Mouse (Mus musculus): Measurements from ENCODE around the gene Fam72a. TPM values are rescaled to one million over a fixed set of nuclear protein-coding genes. Genes with fewer than 3 reads are reported as not detected.

The Fam72a gene
- polyA plus RNA-seq, 1 experiment from 2014 or later: 1.7 TPM

DNA sequence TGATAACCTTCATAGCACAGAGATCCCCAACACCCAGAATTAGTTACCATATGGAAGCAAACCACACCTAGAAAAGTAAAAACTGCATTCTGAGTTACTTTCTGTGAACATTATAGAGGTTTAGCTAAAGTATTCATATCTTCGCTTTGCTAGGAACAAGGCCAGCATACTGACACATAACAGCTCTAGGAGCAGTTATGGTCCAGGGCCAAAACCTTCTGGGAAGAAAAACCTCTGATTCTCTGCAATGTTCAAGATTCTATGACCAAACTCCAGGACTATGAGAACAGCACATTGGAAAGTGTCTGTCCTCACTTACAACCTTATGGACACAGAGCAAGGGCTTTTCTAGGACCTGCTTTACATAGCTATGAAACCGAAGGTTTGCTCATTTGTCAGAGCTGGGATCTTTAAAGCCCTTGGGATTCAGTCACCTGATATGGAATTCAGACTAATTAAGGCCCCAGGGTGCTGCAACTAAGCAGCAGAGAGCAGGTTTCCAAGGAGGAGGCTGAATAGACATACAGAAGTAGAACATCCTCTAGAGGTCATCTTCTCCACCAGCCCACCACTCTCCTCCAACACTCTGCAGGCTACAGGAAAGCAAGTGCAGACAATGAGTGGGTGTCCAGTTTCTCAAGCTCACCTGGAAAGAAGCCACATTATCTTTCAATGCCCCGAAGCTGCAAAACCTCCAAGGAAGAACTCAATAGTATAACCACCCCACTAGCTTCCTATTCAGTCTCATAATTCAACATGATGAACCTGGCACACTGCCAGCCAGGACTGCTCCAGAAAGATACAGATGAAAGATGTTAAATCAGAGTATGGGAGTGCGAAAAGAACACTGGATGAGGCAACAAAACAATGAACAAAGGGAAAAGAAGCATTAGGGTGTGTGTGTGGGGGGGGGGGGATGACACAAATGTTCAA lies 33.5 kb upstream of the Fam72a start:
- Histone ChIP-seq H3K9me3 (ENCODE audit: control insufficient read depth, low read length) (no peaks in the 10 kb centered on the region), H3K4me2 (ENCODE audit: low read length) (no peak overlapping the region), H3K27ac (ENCODE audit: low read length) (no peak overlapping the region), H3K27me3 (replicated peaks; ENCODE audit: control insufficient read depth, insufficient read depth, low read length) (no peaks in the 10 kb centered on the region), H3K9ac (replicated peaks; ENCODE audit: low read depth, low read length) (no peak overlapping the region), H3K36me3 (ENCODE audit: control insufficient read depth, insufficient read depth) (no peaks in the 10 kb centered on the region), H3K4me1 (replicated peaks; ENCODE audit: control insufficient read depth, insufficient read depth, low read length) (peaks cover 8% of the 10 kb centered on the region), H3K4me3 (replicated peaks; ENCODE audit: low read length) (no peak overlapping the region)
- 78% methylated on average over 4 of the region's 4 CpGs for WGBS
- no peak for ATAC-seq

DNA sequence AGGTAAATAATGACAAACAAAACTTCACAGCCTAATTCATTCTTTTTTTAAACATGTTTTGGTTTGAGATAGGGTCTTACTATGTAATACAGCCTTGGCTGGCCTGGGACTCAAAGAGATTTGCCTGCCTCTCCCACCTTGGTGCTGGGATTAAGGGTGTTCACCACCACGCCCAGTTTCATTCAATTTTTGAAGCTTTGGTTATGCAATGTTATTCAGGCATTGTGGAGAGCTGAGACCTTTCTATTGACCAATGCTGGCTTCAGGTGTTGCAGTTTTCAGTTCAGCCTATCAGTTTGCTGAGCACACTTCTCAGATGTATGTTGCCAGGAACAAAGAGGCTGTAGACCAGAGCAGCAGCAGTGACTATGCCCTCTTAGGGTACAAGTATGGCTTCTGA lies 29.5 kb upstream of the Fam72a start:
- Histone ChIP-seq H3K9ac (replicated peaks; ENCODE audit: low read depth, low read length) (no peak overlapping the region), H3K27me3 (replicated peaks; ENCODE audit: control insufficient read depth, insufficient read depth, low read length) (no peaks in the 10 kb centered on the region), H3K9me3 (ENCODE audit: control insufficient read depth, low read length) (no peaks in the 10 kb centered on the region), H3K4me3 (replicated peaks; ENCODE audit: low read length) (no peak overlapping the region), H3K4me2 (ENCODE audit: low read length) (no peak overlapping the region), H3K36me3 (ENCODE audit: control insufficient read depth, insufficient read depth) (no peaks in the 10 kb centered on the region), H3K27ac (ENCODE audit: low read length) (no peak overlapping the region), H3K4me1 (replicated peaks; ENCODE audit: control insufficient read depth, insufficient read depth, low read length) (0 out of 2 replicates have a peak, but pooled peaks cover 3% of the 10 kb centered on the region)
- WGBS: 85% methylated on average over 1 of the region's 1 CpGs
- no peak for ATAC-seq

DNA sequence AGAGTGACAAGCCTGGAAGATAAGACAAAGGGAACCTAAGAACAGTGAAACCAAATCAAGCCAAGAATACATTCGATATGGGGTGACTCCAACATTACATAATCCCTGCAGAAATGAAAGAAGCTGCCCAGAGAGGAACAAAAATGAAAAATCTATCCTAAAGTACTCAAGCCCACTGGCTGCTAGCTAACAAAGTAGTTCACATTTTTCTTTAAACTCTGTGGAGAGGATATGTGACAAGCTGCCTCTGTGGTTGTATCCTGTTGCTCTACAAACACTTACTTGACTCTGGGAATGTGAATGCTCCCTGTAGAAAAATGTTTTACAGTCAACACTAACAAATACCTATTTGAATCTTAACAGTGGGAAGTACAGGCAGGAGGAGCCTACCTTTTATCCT lies 26.0 kb upstream of the Fam72a start:
- Histone ChIP-seq H3K9ac (replicated peaks; ENCODE audit: low read depth, low read length) (no peak overlapping the region), H3K4me2 (ENCODE audit: low read length) (no peak overlapping the region), H3K27ac (ENCODE audit: low read length) (no peak overlapping the region), H3K4me3 (replicated peaks; ENCODE audit: low read length) (no peak overlapping the region), H3K9me3 (ENCODE audit: control insufficient read depth, low read length) (no peaks in the 10 kb centered on the region), H3K36me3 (ENCODE audit: control insufficient read depth, insufficient read depth) (no peaks in the 10 kb centered on the region), H3K4me1 (replicated peaks; ENCODE audit: control insufficient read depth, insufficient read depth, low read length) (peaks cover 3% of the 10 kb centered on the region; the same call in 1 of the 2 replicates), H3K27me3 (replicated peaks; ENCODE audit: control insufficient read depth, insufficient read depth, low read length) (no peaks in the 10 kb centered on the region)
- ATAC-seq: no peak
- 89% methylated on average over 1 of the region's 1 CpGs for WGBS

DNA sequence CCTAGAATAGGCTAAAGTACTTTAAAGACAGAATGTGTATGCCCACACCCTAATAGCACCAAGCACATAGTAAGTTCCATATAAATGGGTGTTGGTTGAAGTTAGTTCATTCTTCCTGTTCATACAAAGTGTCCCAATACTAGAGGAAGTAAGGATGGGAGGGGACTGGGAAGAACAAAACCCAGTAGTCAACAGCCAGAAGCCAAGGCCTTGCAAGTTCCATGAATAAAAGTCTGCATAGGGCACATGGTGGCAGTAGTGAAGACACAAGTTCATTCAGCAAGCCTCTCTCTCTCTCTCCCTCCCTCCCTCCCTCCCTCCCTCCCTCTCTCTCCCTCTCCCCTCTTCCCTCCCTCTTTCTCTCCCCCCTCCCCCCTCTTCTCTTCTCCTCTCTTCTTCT lies 16.6 kb upstream of the Fam72a start:
- ATAC-seq: no peak
- Histone ChIP-seq H3K27ac (ENCODE audit: low read length) (no peak overlapping the region), H3K27me3 (replicated peaks; ENCODE audit: control insufficient read depth, insufficient read depth, low read length) (no peaks in the 10 kb centered on the region), H3K4me1 (replicated peaks; ENCODE audit: control insufficient read depth, insufficient read depth, low read length) (peaks cover 14% of the 10 kb centered on the region), H3K4me3 (replicated peaks; ENCODE audit: low read length) (no peak overlapping the region), H3K4me2 (ENCODE audit: low read length) (no peak overlapping the region), H3K9ac (replicated peaks; ENCODE audit: low read depth, low read length) (no peak overlapping the region), H3K36me3 (ENCODE audit: control insufficient read depth, insufficient read depth) (no peaks in the 10 kb centered on the region), H3K9me3 (ENCODE audit: control insufficient read depth, low read length) (no peaks in the 10 kb centered on the region)

- Histone ChIP-seq H3K9me3 (ENCODE audit: control insufficient read depth, low read length) (no peaks in the 10 kb centered on the region), H3K4me3 (replicated peaks; ENCODE audit: low read length) (no peak overlapping the region), H3K4me1 (replicated peaks; ENCODE audit: control insufficient read depth, insufficient read depth, low read length) (peaks cover 14% of the 10 kb centered on the region), H3K9ac (replicated peaks; ENCODE audit: low read depth, low read length) (no peak overlapping the region), H3K36me3 (ENCODE audit: control insufficient read depth, insufficient read depth) (no peaks in the 10 kb centered on the region), H3K27me3 (replicated peaks; ENCODE audit: control insufficient read depth, insufficient read depth, low read length) (no peaks in the 10 kb centered on the region), H3K4me2 (ENCODE audit: low read length) (no peak overlapping the region), H3K27ac (ENCODE audit: low read length) (no peak overlapping the region)
- no peak for ATAC-seq
- WGBS: 64% methylated on average over 3 of the region's 3 CpGs
Observed at GRCm38 (mm10) chr1:131511661-131512500, 15.8 kb upstream of the Fam72a start.

DNA sequence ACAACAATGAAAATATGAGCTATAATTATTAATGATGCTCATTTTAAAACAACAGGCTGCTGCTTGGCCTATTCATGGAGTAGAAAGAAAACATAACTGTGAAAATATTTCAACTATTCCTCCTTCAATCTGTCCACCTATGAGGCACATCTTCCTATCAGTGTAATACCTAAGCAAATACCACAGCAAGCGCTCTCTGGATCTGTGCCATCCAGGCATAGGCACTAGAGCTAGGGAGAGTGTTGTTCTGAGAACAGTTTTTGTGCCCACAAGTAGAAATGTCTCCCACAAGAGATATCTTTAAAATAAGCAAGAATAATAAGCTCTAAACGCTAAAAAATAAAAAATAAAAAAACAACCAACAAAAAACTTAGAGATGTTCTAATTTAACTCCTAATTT lies 14.6 kb upstream of the Fam72a start:
- 90% methylated on average over 2 of the region's 2 CpGs for whole genome bisulfite sequencing

DNA sequence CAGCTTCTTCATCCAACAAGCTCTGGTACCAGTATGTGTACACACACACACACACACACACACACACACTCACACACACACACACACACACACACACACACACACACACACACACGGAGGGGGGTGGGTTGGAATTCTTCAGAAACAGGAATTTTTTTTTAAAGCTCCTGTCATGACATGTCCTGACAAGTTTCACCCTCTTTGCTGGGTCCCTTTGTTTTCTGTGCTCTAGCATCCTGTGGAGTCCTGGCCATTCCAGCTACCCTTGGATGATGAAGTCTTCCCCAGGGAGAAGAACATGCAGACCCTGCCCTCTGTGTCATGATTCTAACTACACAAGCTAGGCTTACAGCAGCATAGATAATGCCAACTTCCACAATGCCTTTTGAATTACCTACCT lies 13.5 kb upstream of the Fam72a start:
- H3K4me2 ChIP-seq (ENCODE audit: low read length): no peak overlapping the region
- 80% methylated on average over 1 of the region's 1 CpGs for WGBS
- H3K4me1 ChIP-seq (replicated peaks; ENCODE audit: control insufficient read depth, insufficient read depth, low read length): peaks cover 14% of the 10 kb centered on the region
- H3K27me3 ChIP-seq (replicated peaks; ENCODE audit: control insufficient read depth, insufficient read depth, low read length): no peaks in the 10 kb centered on the region
- no peak for ATAC-seq
- H3K27ac ChIP-seq (ENCODE audit: low read length): no peak overlapping the region
- H3K4me3 ChIP-seq (replicated peaks; ENCODE audit: low read length): no peak overlapping the region
- H3K9ac ChIP-seq (replicated peaks; ENCODE audit: low read depth, low read length): no peak overlapping the region
- H3K9me3 ChIP-seq (ENCODE audit: control insufficient read depth, low read length): no peaks in the 10 kb centered on the region
- no peaks in the 10 kb centered on the region for H3K36me3 ChIP-seq (ENCODE audit: control insufficient read depth, insufficient read depth)

More for the DNA sequence above, 14.6 kb upstream of the Fam72a start:
- no peaks in the 10 kb centered on the region for H3K27me3 ChIP-seq (replicated peaks; ENCODE audit: control insufficient read depth, insufficient read depth, low read length)
- ATAC-seq: no peak
- H3K4me1 ChIP-seq (replicated peaks; ENCODE audit: control insufficient read depth, insufficient read depth, low read length): peaks cover 14% of the 10 kb centered on the region
- no peak overlapping the region for H3K9ac ChIP-seq (replicated peaks; ENCODE audit: low read depth, low read length)
- no peaks in the 10 kb centered on the region for H3K9me3 ChIP-seq (ENCODE audit: control insufficient read depth, low read length)
- H3K4me3 ChIP-seq (replicated peaks; ENCODE audit: low read length): no peak overlapping the region
- H3K27ac ChIP-seq (ENCODE audit: low read length): no peak overlapping the region
- no peak overlapping the region for H3K4me2 ChIP-seq (ENCODE audit: low read length)
- no peaks in the 10 kb centered on the region for H3K36me3 ChIP-seq (ENCODE audit: control insufficient read depth, insufficient read depth)

- Histone ChIP-seq H3K27ac (ENCODE audit: low read length) (no peak overlapping the region), H3K9ac (replicated peaks; ENCODE audit: low read depth, low read length) (no peak overlapping the region), H3K27me3 (replicated peaks; ENCODE audit: control insufficient read depth, insufficient read depth, low read length) (no peaks in the 10 kb centered on the region), H3K4me1 (replicated peaks; ENCODE audit: control insufficient read depth, insufficient read depth, low read length) (peaks cover 19% of the 10 kb centered on the region), H3K4me2 (ENCODE audit: low read length) (no peak overlapping the region), H3K4me3 (replicated peaks; ENCODE audit: low read length) (no peak overlapping the region), H3K36me3 (ENCODE audit: control insufficient read depth, insufficient read depth) (no peaks in the 10 kb centered on the region), H3K9me3 (ENCODE audit: control insufficient read depth, low read length) (no peaks in the 10 kb centered on the region)
- ATAC-seq: no peak
- 95% methylated on average over 3 of the region's 3 CpGs for WGBS
Observed at GRCm38 (mm10) chr1:131516588-131516987, 11.1 kb upstream of the Fam72a start.

DNA sequence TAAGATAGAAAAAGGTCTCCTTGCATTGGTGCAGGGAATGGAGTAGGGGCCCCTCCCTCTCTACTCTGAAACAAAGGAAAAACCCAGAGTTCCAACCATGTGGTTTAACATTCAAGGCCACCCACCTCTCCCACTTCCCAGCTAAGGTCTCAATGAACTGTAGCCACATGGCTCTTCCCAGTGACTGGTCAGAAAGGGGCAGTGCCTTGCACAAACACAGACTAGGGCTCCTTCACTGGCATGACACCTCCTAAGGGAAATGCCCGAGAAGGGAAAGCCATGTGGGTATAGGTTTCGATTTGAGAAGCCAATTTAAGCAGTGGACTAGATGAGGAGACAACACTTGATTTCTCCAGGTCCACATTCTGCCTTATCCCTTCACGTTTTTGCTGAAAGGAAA lies 3.9 kb upstream of the Fam72a start:
- H3K4me1 ChIP-seq (replicated peaks; ENCODE audit: control insufficient read depth, insufficient read depth, low read length): peaks cover 38% of the 10 kb centered on the region
- ATAC-seq: no peak
- H3K4me3 ChIP-seq (replicated peaks; ENCODE audit: low read length): peak overlapping the region; percentile 94
- 41% methylated on average over 3 of the region's 3 CpGs for WGBS
- no peaks in the 10 kb centered on the region for H3K9me3 ChIP-seq (ENCODE audit: control insufficient read depth, low read length)
- H3K4me2 ChIP-seq (ENCODE audit: low read length): peak overlapping the region; percentile 74
- peak overlapping the region; percentile 24 for H3K27ac ChIP-seq (ENCODE audit: low read length)
- H3K9ac ChIP-seq (replicated peaks; ENCODE audit: low read depth, low read length): peak overlapping the region; percentile 85
- no peaks in the 10 kb centered on the region for H3K36me3 ChIP-seq (ENCODE audit: control insufficient read depth, insufficient read depth)
- no peaks in the 10 kb centered on the region for H3K27me3 ChIP-seq (replicated peaks; ENCODE audit: control insufficient read depth, insufficient read depth, low read length)
